Mouse (Mus musculus) heart, embryonic 11.5 days (tissue): ENCODE results near the gene Fto. TPM values are rescaled to one million over a fixed set of nuclear protein-coding genes. Genes with fewer than 3 reads are reported as not detected.
A peak's percentile ranks its signal among the peaks of the same experiment; 100 is the strongest.

ENCODE experiments used
- ATAC-seq: fragments of 200-750 bp; cut with Nextera tagmentation; replicated peaks from 2 replicates; pipeline ENCODE4 v1.8.0; 2017; ENCODE audit warnings: moderate library complexity; ENCODE audit not compliant: insufficient number of reproducible peaks, low FRiP score, low TSS enrichment
- H3K27ac ChIP-seq: fragments of 300-500 bp; sonication (generic); 2 replicates; pipeline ENCODE4 v1.5.1; 2014; ENCODE audit warnings: mild to moderate bottlenecking, low read depth, low read length
- H3K27me3 ChIP-seq: fragments of 300-500 bp; sonication (generic); 2 replicates; pipeline ENCODE4 v1.6.1; 2014; ENCODE audit warnings: mild to moderate bottlenecking, low read length, mixed read lengths; ENCODE audit not compliant: control insufficient read depth, insufficient read depth
- H3K36me3 ChIP-seq: fragments of 300-500 bp; sonication (generic); 2 replicates; pipeline ENCODE4 v1.6.1; 2014; ENCODE audit warnings: mild to moderate bottlenecking, low read length, moderate library complexity, mixed read lengths; ENCODE audit not compliant: control insufficient read depth, insufficient read depth
- H3K4me1 ChIP-seq: fragments of 300-500 bp; sonication (generic); 2 replicates; pipeline ENCODE4 v1.6.1; 2014; ENCODE audit warnings: low read length; ENCODE audit not compliant: control insufficient read depth, insufficient read depth
- H3K4me2 ChIP-seq: fragments of 300-500 bp; sonication (generic); 2 replicates; pipeline ENCODE4 v1.6.1; 2014; ENCODE audit warnings: mild to moderate bottlenecking, moderate library complexity
- H3K4me3 ChIP-seq: fragments of 300-500 bp; sonication (generic); 2 replicates; pipeline ENCODE4 v1.5.1; 2014; ENCODE audit warnings: low read depth, low read length
- H3K9ac ChIP-seq: fragments of 300-500 bp; sonication (generic); 2 replicates; pipeline ENCODE4 v1.6.1; 2014; ENCODE audit warnings: mild to moderate bottlenecking, low read depth, low read length, moderate library complexity
- H3K9me3 ChIP-seq: fragments of 300-500 bp; sonication (generic); replicated peaks from 2 replicates; pipeline ENCODE4 v1.6.1; 2016; ENCODE audit warnings: low read length; ENCODE audit not compliant: control insufficient read depth
- WGBS: fragments of 180-500 bp; shearing (Covaris S2); extraction: QIAGEN DNeasy Blood & Tissue Kit; methylation state at CpG from one replicate; pipeline ENCODE4 v1.1.7; 2014; ENCODE audit not compliant: insufficient replicate concordance; 5-methylcytosine and 5-hydroxymethylcytosine counted together
- polyA plus RNA-seq: library from polyadenylated mRNA; unstranded; fragments of >200 nt; fragmentation: Nextera tagmentation; extraction: Ambion mirVana; gene quantifications from 2 replicates; pipeline ENCODE4 v1.2.1, GENCODE M21; 2014

The Fto gene
- polyA plus RNA-seq, 1 experiment from 2014 or later = 70.1 TPM

- Histone ChIP-seq H3K36me3 (no peaks in the 10 kb centered on the region), H3K9ac (0 out of 2 replicates have a peak overlapping the region, but pooled peaks have one; percentile 10), H3K4me1 (peaks cover 24% of the 10 kb centered on the region), H3K9me3 (no peaks in the 10 kb centered on the region), H3K27ac (no peak overlapping the region), H3K4me3 (no peak overlapping the region), H3K27me3 (no peaks in the 10 kb centered on the region), H3K4me2 (no peak overlapping the region)
- ATAC-seq = no peak
- 58% methylated on average over 5 of the region's 5 CpGs for WGBS
Observed at GRCm38 (mm10) chr8:91510716-91511115, 197.4 kb downstream of the Fto start.

- 64% methylated on average over 4 of the region's 4 CpGs for WGBS
Observed at GRCm38 (mm10) chr8:91511943-91512342, 198.6 kb downstream of the Fto start.

GRCm38 (mm10) chr8:91514752-91515478 lies 201.6 kb downstream of the Fto start:
- no peak overlapping the region for H3K4me3 ChIP-seq
- H3K36me3 ChIP-seq = no peaks in the 10 kb centered on the region
- H3K27ac ChIP-seq = no peak overlapping the region
- 73% methylated on average over 16 of the region's 16 CpGs for WGBS
- H3K27me3 ChIP-seq = no peaks in the 10 kb centered on the region
- H3K4me2 ChIP-seq = no peak overlapping the region
- peaks cover 28% of the 10 kb centered on the region for H3K4me1 ChIP-seq
- H3K9me3 ChIP-seq = no peaks in the 10 kb centered on the region
- ATAC-seq = no peak
- H3K9ac ChIP-seq = no peak overlapping the region

More at GRCm38 (mm10) chr8:91511943-91512342, 198.6 kb downstream of the Fto start:
- Histone ChIP-seq H3K4me1 (peaks cover 22% of the 10 kb centered on the region), H3K9ac (no peak overlapping the region), H3K36me3 (no peaks in the 10 kb centered on the region), H3K4me3 (no peak overlapping the region), H3K4me2 (no peak overlapping the region), H3K27me3 (no peaks in the 10 kb centered on the region), H3K27ac (no peak overlapping the region), H3K9me3 (no peaks in the 10 kb centered on the region)
- no peak for ATAC-seq

- Histone ChIP-seq H3K9ac (no peak overlapping the region), H3K36me3 (no peaks in the 10 kb centered on the region), H3K4me1 (peaks cover 26% of the 10 kb centered on the region), H3K9me3 (no peaks in the 10 kb centered on the region), H3K4me2 (no peak overlapping the region), H3K27me3 (no peaks in the 10 kb centered on the region), H3K4me3 (no peak overlapping the region), H3K27ac (no peak overlapping the region)
- ATAC-seq = no peak
- WGBS = 48% methylated on average over 7 of the region's 7 CpGs
Observed at GRCm38 (mm10) chr8:91516422-91516821, 203.1 kb downstream of the Fto start.

- ATAC-seq = no peak; the same call in 1 of the 2 replicates
- H3K27me3 ChIP-seq = no peaks in the 10 kb centered on the region
- H3K9me3 ChIP-seq = no peaks in the 10 kb centered on the region
- no peak overlapping the region for H3K4me3 ChIP-seq
- H3K36me3 ChIP-seq = no peaks in the 10 kb centered on the region
- H3K4me2 ChIP-seq = peak overlapping the region; percentile 11; the same call in 1 of the 2 replicates
- no peak overlapping the region for H3K9ac ChIP-seq
- H3K4me1 ChIP-seq = peaks cover 31% of the 10 kb centered on the region
- no peak overlapping the region for H3K27ac ChIP-seq
- WGBS = 6% methylated on average over 6 of the region's 6 CpGs
Observed at GRCm38 (mm10) chr8:91518085-91518484, 204.8 kb downstream of the Fto start.

GRCm38 (mm10) chr8:91522201-91522600 lies 208.9 kb downstream of the Fto start:
- peaks cover 36% of the 10 kb centered on the region for H3K4me1 ChIP-seq
- H3K9ac ChIP-seq = no peak overlapping the region
- no peaks in the 10 kb centered on the region for H3K27me3 ChIP-seq
- no peak overlapping the region for H3K4me3 ChIP-seq
- H3K36me3 ChIP-seq = no peaks in the 10 kb centered on the region
- H3K27ac ChIP-seq = no peak overlapping the region
- ATAC-seq = no peak
- no peaks in the 10 kb centered on the region for H3K9me3 ChIP-seq
- 45% methylated on average over 12 of the region's 12 CpGs for WGBS
- no peak overlapping the region for H3K4me2 ChIP-seq

GRCm38 (mm10) chr8:91524056-91524864 lies 210.9 kb downstream of the Fto start:
- no peaks in the 10 kb centered on the region for H3K27me3 ChIP-seq
- ATAC-seq = no peak
- no peaks in the 10 kb centered on the region; the same call in 1 of the 2 replicates for H3K36me3 ChIP-seq
- WGBS = 30% methylated on average over 16 of the region's 16 CpGs
- no peak overlapping the region for H3K27ac ChIP-seq
- no peak overlapping the region for H3K4me3 ChIP-seq
- peaks cover 20% of the 10 kb centered on the region for H3K4me1 ChIP-seq
- no peak overlapping the region for H3K9ac ChIP-seq
- H3K9me3 ChIP-seq = no peaks in the 10 kb centered on the region
- no peak overlapping the region for H3K4me2 ChIP-seq

GRCm38 (mm10) chr8:91524865-91525250 lies 211.5 kb downstream of the Fto start:
- ATAC-seq = no peak
- 24% methylated on average over 4 of the region's 4 CpGs for WGBS
- Histone ChIP-seq H3K4me2 (no peak overlapping the region), H3K36me3 (no peaks in the 10 kb centered on the region; the same call in 1 of the 2 replicates), H3K9me3 (no peaks in the 10 kb centered on the region), H3K4me3 (no peak overlapping the region), H3K27ac (no peak overlapping the region), H3K27me3 (no peaks in the 10 kb centered on the region), H3K9ac (no peak overlapping the region), H3K4me1 (peaks cover 20% of the 10 kb centered on the region)
